Mouse (Mus musculus) gastrocnemius, postnatal 10 days (tissue): Measurements from ENCODE around the gene Kdelc2. TPM values are rescaled to one million over a fixed set of nuclear protein-coding genes. Genes with fewer than 3 reads are reported as not detected.

Source experiments
- microRNA-seq, 2 experiments: library from miRNA; unstranded; fragments of <30 nt; microRNA quantifications; one replicate each; pipeline ENCODE4 v1.2.0; 2021
- total RNA-seq, 2 experiments: library from RNA; stranded (reverse); gene quantifications; 2 replicates each; pipeline ENCODE4 v1.2.3; 2021

Kdelc2 gene
- total RNA-seq, 2 experiments from 2014 or later, result 12.4 to 16.8 TPM

Small RNA genes within 50 kb of the gene (microRNA-seq; reads per million reads assigned to microRNA genes)
- 0 reads per million in 2 experiments for gene Mir130c

Other genes with a start within 250 kb of the Kdelc2 start
- 10 to 100 TPM; 10.5 to 12.3 TPM for gene Ddx10, start 136.0 kb upstream of the Kdelc2 start, total RNA-seq
- gene Exph5, start 82.4 kb upstream of the Kdelc2 start, total RNA-seq, result under 1 TPM; 0.85 to 0.95 TPM
- under 1 TPM in 1 of 2 experiments, not detected in 1; 0.61 TPM for gene 4930550C14Rik, start 18.3 kb downstream of the Kdelc2 start, total RNA-seq
- 1 to 10 TPM; 8.9 to 9.3 TPM for gene Atm, start 152.7 kb downstream of the Kdelc2 start, total RNA-seq
- 1 to 10 TPM; 6.4 to 8.0 TPM for gene Npat, start 153.0 kb downstream of the Kdelc2 start, total RNA-seq
- gene Acat1, start 226.4 kb downstream of the Kdelc2 start, total RNA-seq, result 10 to 100 TPM; 96.4 to 98.2 TPM